Mouse (Mus musculus): Measurements from ENCODE around the gene Gm13420.
"Not testable (repeated sequence)": the region's sequence is repeated elsewhere in the genome, so short reads cannot be mapped to it uniquely, and the experiment has no call there.

Gene Gm13420

GRCm38 (mm10) chr2:29751497-29751896 is at the start of gene Gm13420:
TSS of gene Gm13420 (minus strand) at chr2:29751685.
- peaks cover 44% of the 10 kb centered on the region for H3K27me3 ChIP-seq (ENCODE audit: insufficient read depth, low read length)
- TF ChIP-seq NANOG (IDR thresholded peaks at IDR 0.05; ENCODE audit: borderline replicate concordance, low read length) (no peak), CTCF (conservative IDR thresholded peaks at IDR 0.05; ENCODE audit: low read length) (no peak), POU5F1 (IDR thresholded peaks at IDR 0.05; ENCODE audit: borderline replicate concordance, low read length) (no peak)
- H3K9me3 ChIP-seq (ENCODE audit: low read length), result peaks cover 6% of the 10 kb centered on the region; the same call in 1 of the 2 replicates
- H3K36me3 ChIP-seq (ENCODE audit: insufficient read depth, low read length), result no peaks in the 10 kb centered on the region
- peaks cover 48% of the 10 kb centered on the region for H3K4me1 ChIP-seq (replicated peaks; ENCODE audit: low read depth, low read length)
- peak within 1 kb of the TSS; percentile 75 for H3K4me3 ChIP-seq (replicated peaks; ENCODE audit: low read length)

- H3K4me1 ChIP-seq (replicated peaks; ENCODE audit: low read depth, low read length), result peaks cover 39% of the 10 kb centered on the region
- peaks cover 73% of the 10 kb centered on the region for H3K36me3 ChIP-seq (ENCODE audit: insufficient read depth, low read length)
- no peaks in the 10 kb centered on the region for H3K9me3 ChIP-seq (ENCODE audit: low read length)
- H3K27me3 ChIP-seq (ENCODE audit: insufficient read depth, low read length), result no peaks in the 10 kb centered on the region
- H3K4me3 ChIP-seq (replicated peaks; ENCODE audit: low read length), result no peak overlapping the region
- no peak for TF ChIP-seq CTCF (conservative IDR thresholded peaks at IDR 0.05; ENCODE audit: low read length)
- no peak for TF ChIP-seq NANOG (IDR thresholded peaks at IDR 0.05; ENCODE audit: borderline replicate concordance, low read length)
- TF ChIP-seq POU5F1 (IDR thresholded peaks at IDR 0.05; ENCODE audit: borderline replicate concordance, low read length), result no peak
Measured at GRCm38 (mm10) chr2:29792772-29793487, 41.4 kb upstream of the Gm13420 start.

- Histone ChIP-seq H3K27me3 (ENCODE audit: insufficient read depth, low read length) (no peaks in the 10 kb centered on the region), H3K36me3 (ENCODE audit: insufficient read depth, low read length) (peaks cover 70% of the 10 kb centered on the region), H3K9me3 (ENCODE audit: low read length) (no peaks in the 10 kb centered on the region), H3K4me3 (replicated peaks; ENCODE audit: low read length) (peak within 1 kb of the TSS; percentile 93), H3K4me1 (replicated peaks; ENCODE audit: low read depth, low read length) (peaks cover 45% of the 10 kb centered on the region)
- TF ChIP-seq NANOG (IDR thresholded peaks at IDR 0.05; ENCODE audit: borderline replicate concordance, low read length), result no peak
Measured at GRCm38 (mm10) chr2:29787937-29788681, 36.6 kb upstream of the Gm13420 start, which contains the start of gene Trub2. TSS of gene Trub2 (minus strand) at chr2:29788502.

- TF ChIP-seq POU5F1 (IDR thresholded peaks at IDR 0.05; ENCODE audit: borderline replicate concordance, low read length) (no peak), NANOG (IDR thresholded peaks at IDR 0.05; ENCODE audit: borderline replicate concordance, low read length) (no peak), CTCF (conservative IDR thresholded peaks at IDR 0.05; ENCODE audit: low read length) (no peak)
- Histone ChIP-seq H3K27me3 (ENCODE audit: insufficient read depth, low read length) (no peaks in the 10 kb centered on the region), H3K9me3 (ENCODE audit: low read length) (no peaks in the 10 kb centered on the region), H3K36me3 (ENCODE audit: insufficient read depth, low read length) (peaks cover 70% of the 10 kb centered on the region), H3K4me3 (replicated peaks; ENCODE audit: low read length) (peak within 1 kb of the TSS; percentile 93), H3K4me1 (replicated peaks; ENCODE audit: low read depth, low read length) (peaks cover 53% of the 10 kb centered on the region)
Measured at GRCm38 (mm10) chr2:29787104-29787917, 35.8 kb upstream of the Gm13420 start, which contains the start of gene Coq4. TSS of gene Coq4 (plus strand) at chr2:29787493.

GRCm38 (mm10) chr2:29784290-29784689 is 32.8 kb upstream of the Gm13420 start:
- H3K36me3 ChIP-seq (ENCODE audit: insufficient read depth, low read length), result peaks cover 73% of the 10 kb centered on the region
- H3K9me3 ChIP-seq (ENCODE audit: low read length), result no peaks in the 10 kb centered on the region
- H3K27me3 ChIP-seq (ENCODE audit: insufficient read depth, low read length), result no peaks in the 10 kb centered on the region
- H3K4me1 ChIP-seq (replicated peaks; ENCODE audit: low read depth, low read length), result peaks cover 76% of the 10 kb centered on the region
- H3K4me3 ChIP-seq (replicated peaks; ENCODE audit: low read length), result no peak overlapping the region
- TF ChIP-seq CTCF (conservative IDR thresholded peaks at IDR 0.05; ENCODE audit: low read length) (no peak), POU5F1 (IDR thresholded peaks at IDR 0.05; ENCODE audit: borderline replicate concordance, low read length) (no peak), NANOG (IDR thresholded peaks at IDR 0.05; ENCODE audit: borderline replicate concordance, low read length) (no peak)

- not testable (repeated sequence) for H3K4me3 ChIP-seq (replicated peaks; ENCODE audit: low read length); H3K9me3 ChIP-seq (ENCODE audit: low read length); H3K27me3 ChIP-seq (ENCODE audit: insufficient read depth, low read length)
- Histone ChIP-seq H3K36me3 (ENCODE audit: insufficient read depth, low read length) (peaks cover 99% of the 10 kb centered on the region), H3K4me1 (replicated peaks; ENCODE audit: low read depth, low read length) (peaks cover 82% of the 10 kb centered on the region)
Measured at GRCm38 (mm10) chr2:29781256-29781655, 29.8 kb upstream of the Gm13420 start.

GRCm38 (mm10) chr2:29773323-29773722 is 21.8 kb upstream of the Gm13420 start:
- no peaks in the 10 kb centered on the region for H3K9me3 ChIP-seq (ENCODE audit: low read length)
- TF ChIP-seq NANOG (IDR thresholded peaks at IDR 0.05; ENCODE audit: borderline replicate concordance, low read length), result no peak
- TF ChIP-seq POU5F1 (IDR thresholded peaks at IDR 0.05; ENCODE audit: borderline replicate concordance, low read length), result no peak
- no peak for TF ChIP-seq CTCF (conservative IDR thresholded peaks at IDR 0.05; ENCODE audit: low read length)
- H3K4me1 ChIP-seq (replicated peaks; ENCODE audit: low read depth, low read length), result peaks cover 36% of the 10 kb centered on the region
- H3K27me3 ChIP-seq (ENCODE audit: insufficient read depth, low read length), result no peaks in the 10 kb centered on the region
- H3K4me3 ChIP-seq (replicated peaks; ENCODE audit: low read length), result no peak overlapping the region
- peaks cover 70% of the 10 kb centered on the region for H3K36me3 ChIP-seq (ENCODE audit: insufficient read depth, low read length)

Data from E14TG2a.4 (cell line).